Mouse (Mus musculus) kidney, adult 8-10 months (tissue): Measurements from ENCODE around the gene Gmpr2.

Source experiments
- DNase-seq, 2 experiments: peaks; one replicate each; pipeline ENCODE4 v3.0.0; 2022

Gmpr2 gene

DNA sequence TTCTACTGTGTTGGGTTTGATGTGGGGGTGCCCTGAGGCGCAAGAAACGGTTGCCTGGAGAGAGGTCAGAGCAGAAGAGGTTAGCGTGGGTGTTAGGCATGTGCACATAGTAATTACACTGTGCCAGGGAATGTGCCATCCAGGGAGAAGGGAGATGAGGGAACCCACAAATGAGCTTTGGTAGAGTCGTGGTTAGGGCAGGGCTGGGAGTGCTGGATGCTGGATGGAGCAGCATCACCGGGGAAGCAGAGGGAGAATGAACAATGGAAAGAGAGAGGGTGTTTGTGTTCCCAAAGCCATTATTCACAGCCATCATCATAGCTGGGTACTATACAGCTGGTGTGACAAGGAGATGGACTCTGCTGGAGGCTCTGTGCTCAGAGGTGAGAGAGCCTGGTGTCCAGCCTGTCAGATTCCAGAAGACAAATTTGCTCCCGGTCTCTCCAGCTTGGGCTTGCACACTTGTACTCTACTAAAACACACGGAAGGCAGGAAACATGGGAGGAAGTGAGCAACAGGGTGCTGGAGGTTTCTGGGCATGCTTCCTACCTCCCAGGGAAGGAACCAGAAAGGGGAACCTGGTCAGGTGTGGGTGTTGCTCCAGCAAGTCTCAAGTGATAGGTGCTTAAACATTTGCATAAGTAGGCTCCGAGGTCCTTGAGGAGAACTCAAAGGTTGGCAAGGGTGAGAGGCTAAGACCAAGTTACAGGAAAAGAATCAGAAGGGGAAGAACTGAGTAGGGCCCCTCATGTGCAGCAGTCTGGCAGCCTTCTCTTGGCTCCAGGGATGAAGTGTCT, 56.3 kb downstream of the Gmpr2 start:
- no peak for DNase-seq
